Mouse (Mus musculus) midbrain, embryonic 14.5 days (tissue): ENCODE measurements around the gene Srrt. TPM values are rescaled to one million over a fixed set of nuclear protein-coding genes. Genes with fewer than 3 reads are reported as not detected.

ENCODE experiments used
- ATAC-seq: fragments of 200-750 bp; cut with Nextera tagmentation; 2 replicates; pipeline ENCODE4 v1.8.0; 2017; ENCODE audit warnings: moderate number of reproducible peaks, moderate library complexity; ENCODE audit not compliant: low FRiP score, low TSS enrichment
- DNase-seq: peaks from one replicate; pipeline ENCODE4 v3.0.0-alpha.2; 2015
- H3K27ac ChIP-seq: fragments of 300-500 bp; sonication (generic); replicated peaks from 2 replicates; pipeline ENCODE4 v1.5.1; 2014; ENCODE audit warnings: mild to moderate bottlenecking, low read depth, low read length, moderate library complexity
- H3K27me3 ChIP-seq: fragments of 300-500 bp; sonication (generic); 2 replicates; pipeline ENCODE4 v1.6.1; 2014; ENCODE audit warnings: low read length, control low read depth, mixed read lengths; ENCODE audit not compliant: control insufficient read depth, insufficient read depth
- H3K36me3 ChIP-seq: fragments of 300-500 bp; sonication (generic); 2 replicates; pipeline ENCODE4 v1.6.1; 2014; ENCODE audit warnings: low read length, control low read depth; ENCODE audit not compliant: control insufficient read depth, insufficient read depth
- H3K4me1 ChIP-seq: fragments of 300-500 bp; sonication (generic); 2 replicates; pipeline ENCODE4 v1.6.1; 2014; ENCODE audit warnings: mild to moderate bottlenecking, antibody characterized with exemption, low read length, control low read depth; ENCODE audit not compliant: control insufficient read depth, insufficient read depth
- H3K4me2 ChIP-seq: fragments of 300-500 bp; sonication (generic); 2 replicates; pipeline ENCODE4 v1.6.1; 2014; ENCODE audit warnings: mild to moderate bottlenecking, low read length, moderate library complexity
- H3K4me3 ChIP-seq: fragments of 300-500 bp; sonication (generic); replicated peaks from 2 replicates; pipeline ENCODE4 v1.5.1; 2014; ENCODE audit warnings: low read depth, low read length
- H3K9ac ChIP-seq: fragments of 300-500 bp; sonication (generic); replicated peaks from 2 replicates; pipeline ENCODE4 v1.6.1; 2014; ENCODE audit warnings: mild to moderate bottlenecking, low read length, moderate library complexity
- H3K9me3 ChIP-seq: fragments of 300-500 bp; sonication (generic); 2 replicates; pipeline ENCODE4 v1.6.1; 2016; ENCODE audit warnings: low read length, control low read depth, mixed read lengths; ENCODE audit not compliant: control insufficient read depth
- WGBS: fragments of 180-500 bp; shearing (Covaris S2); extraction: QIAGEN DNeasy Blood & Tissue Kit; methylation state at CpG from one replicate; pipeline ENCODE4 v1.1.7; 2014; 5-methylcytosine and 5-hydroxymethylcytosine counted together
- polyA plus RNA-seq: library from polyadenylated mRNA; unstranded; fragments of >200 nt; fragmentation: Nextera tagmentation; extraction: Ambion mirVana; gene quantifications from 2 replicates; pipeline ENCODE4 v1.2.1, GENCODE M21; 2014

The Srrt gene
- polyA plus RNA-seq, 1 experiment from 2014 or later: 95.9 TPM

DNA sequence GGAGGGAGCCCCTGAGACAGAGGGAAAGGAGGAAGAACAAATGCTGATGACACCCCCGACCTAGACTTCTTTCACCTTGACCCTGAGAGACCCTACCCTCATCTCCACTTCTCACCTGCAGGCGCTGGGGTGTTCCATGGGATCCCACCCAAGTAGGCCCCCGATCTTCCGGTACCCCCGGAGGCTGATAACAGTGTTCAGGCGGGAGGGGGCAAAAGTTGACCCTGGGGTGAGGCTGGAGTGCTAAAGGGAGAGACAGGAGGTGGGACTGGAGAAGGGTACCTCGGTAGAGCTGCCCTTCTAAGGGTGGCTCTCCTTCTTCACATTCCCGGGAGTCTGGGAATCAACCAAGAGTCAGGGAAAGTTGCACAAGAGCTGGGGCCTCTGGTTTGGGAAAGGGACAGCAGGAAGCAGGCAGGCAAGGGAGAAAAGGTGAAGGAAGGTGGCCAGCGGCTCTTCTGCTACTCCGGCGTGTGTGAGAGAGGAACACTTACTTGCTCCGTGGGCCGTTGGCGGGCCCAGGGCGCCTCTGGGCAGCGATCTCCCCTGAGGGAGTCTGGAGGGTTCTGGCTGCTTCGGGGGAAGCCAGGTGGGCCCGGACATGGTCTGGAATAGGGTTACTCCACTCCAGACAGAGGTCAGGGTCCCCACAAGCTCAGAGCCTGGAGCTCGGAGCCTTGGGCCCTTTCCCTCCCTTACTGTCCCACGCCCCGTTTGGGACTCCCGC lies 6.2 kb upstream of the Srrt start:
- H3K9ac ChIP-seq: peak overlapping the region; percentile 54; the same call in 1 of the 2 replicates
- H3K4me1 ChIP-seq: peaks cover 12% of the 10 kb centered on the region
- peak overlapping the region; percentile 58 for H3K4me2 ChIP-seq
- no peaks in the 10 kb centered on the region for H3K27me3 ChIP-seq
- 0 out of 2 replicates have a peak overlapping the region, but pooled peaks have one; percentile 5 for H3K27ac ChIP-seq
- DNase-seq (no peak), ATAC-seq (peak; percentile 52)
- H3K9me3 ChIP-seq: no peaks in the 10 kb centered on the region
- peaks cover 31% of the 10 kb centered on the region for H3K36me3 ChIP-seq
- peak overlapping the region; percentile 33 for H3K4me3 ChIP-seq
- WGBS: 3% methylated on average over 22 of the region's 22 CpGs

DNA sequence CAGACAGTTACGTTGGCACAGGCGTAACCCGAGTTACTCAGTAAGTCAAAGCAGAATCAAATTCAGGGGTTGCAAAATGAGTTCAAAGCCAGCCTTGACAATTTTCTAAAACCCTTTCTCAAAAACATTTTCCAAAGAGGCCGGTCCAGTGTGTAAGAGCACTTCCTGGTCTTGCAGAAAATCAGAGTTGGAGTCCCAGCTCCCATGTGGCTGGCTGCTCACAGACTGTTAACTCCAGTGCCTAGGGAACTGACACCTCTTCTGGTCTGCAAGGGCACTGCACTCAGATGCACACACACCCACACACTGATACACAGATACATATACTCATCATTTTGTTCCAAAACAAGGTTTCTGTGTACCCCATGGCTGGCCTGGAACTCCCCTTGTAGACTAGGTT lies 882 bp upstream of the Srrt start:
- WGBS: 94% methylated on average over 4 of the region's 4 CpGs
- DNase-seq (no peak), ATAC-seq (no peak)
- peaks cover 24% of the 10 kb centered on the region; the same call in 1 of the 2 replicates for H3K36me3 ChIP-seq
- peaks cover 20% of the 10 kb centered on the region for H3K4me1 ChIP-seq
- no peaks in the 10 kb centered on the region for H3K9me3 ChIP-seq
- peak overlapping the region; percentile 89; the same call in 1 of the 2 replicates for H3K4me3 ChIP-seq
- H3K4me2 ChIP-seq: peak overlapping the region; percentile 89
- H3K27ac ChIP-seq: peak overlapping the region; percentile 97
- no peaks in the 10 kb centered on the region for H3K27me3 ChIP-seq
- peak overlapping the region; percentile 98; the same call in 1 of the 2 replicates for H3K9ac ChIP-seq

DNA sequence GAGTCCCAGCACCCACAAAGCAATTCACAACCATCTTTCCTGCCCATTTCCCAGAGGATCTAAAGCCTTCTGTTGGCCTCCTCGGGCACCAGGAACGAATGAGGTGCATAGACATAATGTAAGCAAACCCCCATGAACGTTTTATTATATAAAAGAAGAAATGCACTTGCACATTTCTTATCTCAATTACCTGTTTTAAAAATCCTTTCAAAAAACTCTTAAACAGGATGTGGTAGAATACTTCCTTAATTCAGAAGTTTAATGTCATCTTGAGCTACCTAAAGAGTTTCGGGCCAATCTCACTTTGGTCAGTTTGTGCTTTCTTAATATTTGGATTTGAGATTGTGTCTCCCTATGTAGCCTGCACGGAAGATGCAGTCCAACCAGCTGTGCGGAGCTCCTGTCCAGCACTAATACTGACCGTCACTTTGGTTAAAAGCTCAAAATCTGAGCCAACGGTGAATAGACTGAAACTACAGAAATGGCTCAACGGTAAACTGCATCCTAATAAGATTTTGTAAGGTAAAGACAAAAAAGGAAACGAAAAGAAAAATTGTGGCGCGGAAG lies 952 bp downstream of the Srrt start:
- Histone ChIP-seq H3K4me3 (peak overlapping the region; percentile 89), H3K36me3 (peaks cover 42% of the 10 kb centered on the region), H3K27me3 (no peaks in the 10 kb centered on the region), H3K9me3 (no peaks in the 10 kb centered on the region), H3K27ac (peak overlapping the region; percentile 97), H3K4me2 (peak overlapping the region; percentile 89), H3K9ac (peak overlapping the region; percentile 98), H3K4me1 (peaks cover 20% of the 10 kb centered on the region)
- DNase-seq (no peak), ATAC-seq (no peak)
- WGBS: 14% methylated on average over 12 of the region's 12 CpGs

DNA sequence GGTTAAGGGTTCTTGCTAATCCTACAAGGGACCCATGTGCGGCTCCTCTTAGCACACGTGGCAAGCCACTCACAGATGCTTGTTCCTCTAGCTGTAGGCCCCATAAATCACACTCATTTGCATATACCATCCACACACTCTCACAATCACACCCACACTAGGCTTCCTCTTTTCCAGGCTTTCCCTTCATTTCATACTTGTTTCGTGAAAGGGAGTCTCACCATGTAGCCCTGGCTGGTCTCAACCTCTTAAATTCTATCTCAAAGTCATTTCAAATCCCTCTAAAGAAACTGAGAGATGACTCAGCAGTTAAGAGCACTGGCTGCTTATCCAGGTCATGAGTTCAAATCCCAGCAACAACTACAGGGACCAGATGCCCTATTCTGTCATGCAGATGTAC lies 1.7 kb downstream of the Srrt start:
- 72% methylated on average over 3 of the region's 3 CpGs for WGBS
- Histone ChIP-seq H3K4me1 (peaks cover 20% of the 10 kb centered on the region), H3K27me3 (no peaks in the 10 kb centered on the region), H3K9me3 (no peaks in the 10 kb centered on the region), H3K4me2 (peak overlapping the region; percentile 89), H3K36me3 (peaks cover 49% of the 10 kb centered on the region), H3K9ac (peak overlapping the region; percentile 98), H3K27ac (no peak overlapping the region), H3K4me3 (peak overlapping the region; percentile 89)
- ATAC-seq (no peak), DNase-seq (no peak)

DNA sequence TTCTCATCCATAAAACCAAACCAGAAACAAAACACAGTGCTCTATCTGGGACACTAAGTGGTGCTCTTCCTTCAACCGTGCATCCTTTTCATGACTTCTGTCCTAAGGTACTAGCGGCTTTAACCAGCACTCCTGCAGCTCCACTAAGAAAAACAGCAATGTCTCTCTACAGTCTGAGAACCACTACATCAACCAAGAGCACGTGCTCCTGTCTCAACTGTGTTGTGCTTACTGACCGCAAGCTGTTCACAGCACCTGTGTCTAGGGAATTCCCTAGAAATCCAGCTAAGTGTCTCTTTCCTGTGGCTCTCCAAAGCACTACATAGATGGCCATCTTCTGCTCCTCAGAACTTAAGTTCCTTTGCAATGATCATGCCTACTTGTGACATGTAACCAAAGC lies 2.7 kb downstream of the Srrt start:
- ATAC-seq: no peak
- Histone ChIP-seq H3K9ac (peak overlapping the region; percentile 2), H3K4me2 (peak overlapping the region; percentile 89), H3K4me3 (no peak overlapping the region), H3K9me3 (no peaks in the 10 kb centered on the region), H3K27ac (no peak overlapping the region), H3K36me3 (peaks cover 51% of the 10 kb centered on the region), H3K4me1 (peaks cover 20% of the 10 kb centered on the region), H3K27me3 (no peaks in the 10 kb centered on the region)
- no peak for DNase-seq
- 79% methylated on average over 4 of the region's 4 CpGs for WGBS

DNA sequence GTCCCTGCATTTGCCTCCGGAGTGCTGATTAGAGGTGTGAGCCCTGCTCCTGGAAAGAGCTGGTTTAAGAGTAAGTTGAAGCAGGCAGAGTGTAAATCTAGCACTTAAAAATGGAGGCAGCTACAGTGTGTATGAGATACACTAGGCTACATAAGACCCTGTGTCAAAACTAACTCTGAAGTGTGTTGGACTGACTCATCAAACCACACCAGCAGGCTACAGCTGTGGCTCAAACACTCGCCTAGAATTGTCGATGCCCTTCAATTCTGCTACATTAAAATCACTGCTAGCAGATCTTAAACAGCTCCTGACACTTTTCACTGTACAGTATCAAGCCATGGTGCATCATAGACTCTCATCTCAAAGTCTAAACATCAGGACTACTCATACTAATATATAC lies 3.3 kb downstream of the Srrt start:
- no peak for DNase-seq
- Histone ChIP-seq H3K9ac (no peak overlapping the region; the same call in 1 of the 2 replicates), H3K4me3 (no peak overlapping the region), H3K27ac (no peak overlapping the region), H3K4me2 (no peak overlapping the region), H3K27me3 (no peaks in the 10 kb centered on the region), H3K36me3 (peaks cover 53% of the 10 kb centered on the region), H3K4me1 (peaks cover 20% of the 10 kb centered on the region), H3K9me3 (no peaks in the 10 kb centered on the region)
- WGBS: 88% methylated on average over 3 of the region's 3 CpGs
- no peak for ATAC-seq

DNA sequence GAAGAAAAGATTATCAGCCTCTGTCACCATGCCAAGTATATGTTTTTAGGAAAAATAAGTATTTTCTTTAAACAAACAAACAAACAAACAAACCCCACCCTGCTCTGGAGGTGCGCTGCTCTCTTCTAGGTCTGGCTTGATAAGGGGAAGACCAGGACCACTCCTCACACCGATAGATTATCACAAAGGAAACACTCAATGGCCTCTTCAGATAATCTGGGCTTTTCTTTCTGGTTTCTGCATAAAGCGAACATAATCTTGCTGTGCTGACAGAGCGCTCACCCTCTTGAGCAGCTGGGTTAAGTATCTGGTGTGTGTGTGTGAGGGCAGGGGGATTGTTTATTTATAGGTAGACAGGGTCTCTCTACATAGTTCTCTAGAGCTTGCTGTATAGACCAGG lies 3.9 kb downstream of the Srrt start:
- no peaks in the 10 kb centered on the region for H3K9me3 ChIP-seq
- no peak overlapping the region; the same call in 1 of the 2 replicates for H3K9ac ChIP-seq
- DNase-seq (no peak), ATAC-seq (no peak)
- no peaks in the 10 kb centered on the region for H3K27me3 ChIP-seq
- peaks cover 20% of the 10 kb centered on the region for H3K4me1 ChIP-seq
- WGBS: 88% methylated on average over 4 of the region's 4 CpGs
- no peak overlapping the region for H3K4me3 ChIP-seq
- no peak overlapping the region for H3K4me2 ChIP-seq
- H3K36me3 ChIP-seq: peaks cover 58% of the 10 kb centered on the region
- H3K27ac ChIP-seq: no peak overlapping the region

DNA sequence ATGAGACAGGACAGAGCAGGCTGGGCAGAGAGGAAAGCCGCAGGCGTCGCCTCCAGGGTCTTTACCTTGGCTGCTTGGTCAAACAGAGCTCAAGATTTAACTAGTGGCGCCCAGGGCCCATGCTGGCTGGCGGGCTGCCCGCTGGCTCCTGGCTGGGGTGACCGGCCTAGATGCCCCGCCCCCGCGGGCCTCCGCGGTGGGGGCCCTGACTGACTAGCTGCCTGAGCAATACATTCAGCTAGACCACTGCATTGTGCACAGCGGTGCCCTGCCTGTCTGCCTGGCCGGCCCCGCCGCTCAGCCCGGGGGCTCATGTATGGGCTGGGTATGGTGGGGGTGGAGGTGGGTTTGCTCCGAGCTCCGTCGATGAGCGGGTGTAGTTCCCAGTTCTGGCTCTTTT lies 6.2 kb downstream of the Srrt start:
- no peak for ATAC-seq
- DNase-seq: peak; percentile 43
- H3K36me3 ChIP-seq: peaks cover 82% of the 10 kb centered on the region
- peaks cover 18% of the 10 kb centered on the region for H3K4me1 ChIP-seq
- H3K4me2 ChIP-seq: no peak overlapping the region
- 73% methylated on average over 21 of the region's 21 CpGs for WGBS
- H3K27me3 ChIP-seq: no peaks in the 10 kb centered on the region
- no peak overlapping the region for H3K9ac ChIP-seq
- no peak overlapping the region for H3K4me3 ChIP-seq
- no peak overlapping the region for H3K27ac ChIP-seq
- no peaks in the 10 kb centered on the region for H3K9me3 ChIP-seq

DNA sequence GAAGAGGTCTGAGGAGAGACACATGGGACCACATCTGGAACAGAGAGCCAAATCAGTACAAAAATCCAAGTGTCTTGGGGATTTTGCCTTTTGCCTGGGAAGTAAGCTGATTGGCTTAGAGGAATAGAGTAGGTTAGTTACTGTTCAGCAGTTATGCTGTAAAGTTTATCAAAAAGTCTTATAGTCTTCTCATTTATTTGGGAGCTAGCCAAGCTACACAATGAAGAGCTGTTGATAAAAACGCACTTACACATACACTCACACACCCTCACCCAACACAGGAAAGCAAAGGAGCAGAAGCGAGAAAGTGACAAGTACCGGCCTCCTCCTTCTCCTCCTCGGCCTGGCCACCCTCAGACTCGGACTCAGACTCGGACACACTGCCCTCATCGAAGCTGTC lies 8.2 kb downstream of the Srrt start:
- Histone ChIP-seq H3K27ac (no peak overlapping the region), H3K4me1 (peaks cover 6% of the 10 kb centered on the region), H3K9me3 (no peaks in the 10 kb centered on the region), H3K9ac (no peak overlapping the region), H3K36me3 (peaks cover 93% of the 10 kb centered on the region), H3K4me3 (no peak overlapping the region), H3K4me2 (no peak overlapping the region), H3K27me3 (no peaks in the 10 kb centered on the region)
- WGBS: 82% methylated on average over 7 of the region's 7 CpGs
- ATAC-seq (no peak), DNase-seq (no peak)
